Comparison of ENCODE assay signal across 18 mouse cellular contexts in the genomic region with DNA sequence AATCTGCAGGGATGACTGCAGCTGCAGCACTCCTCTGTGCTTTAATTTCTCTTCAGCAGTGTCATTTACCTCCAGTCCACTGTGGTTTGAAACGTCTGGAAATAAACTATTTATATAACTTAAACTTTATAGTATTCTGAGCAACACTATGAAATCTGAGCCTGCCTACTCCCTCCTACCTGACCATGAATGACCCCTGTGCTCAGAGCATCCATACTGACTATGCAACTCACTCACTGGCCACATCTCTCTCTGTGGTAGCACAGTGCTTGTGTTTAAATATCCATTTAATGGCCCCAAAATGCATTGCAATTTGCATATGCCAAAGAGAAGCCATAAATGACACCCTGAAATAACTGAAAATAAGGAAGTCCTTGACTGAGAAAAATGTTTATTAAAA.
"Had no signal": no experiment of that assay in that cellular context is flagged by ENCODE, and none has a peak within 500 bp of the region (broad histone marks: within the 10 kb centered on the region; RNA-seq: fewer than 3 reads in every experiment).

No protein-coding gene starts in this region.

- H3K9ac ChIP-seq: limb, embryonic 15.5 days; liver, embryonic 14.5 days; liver, postnatal 0 days; lung, embryonic 14.5 days; midbrain, embryonic 13.5 days; neural tube, embryonic 13.5 days had no signal

- H3K27ac ChIP-seq: layer of hippocampus, adult 2 months; limb, embryonic 15.5 days; liver, embryonic 14.5 days; midbrain, embryonic 13.5 days; neural tube, embryonic 13.5 days had no signal

- DNase-seq: kidney, adult 2 months; layer of hippocampus, adult 9-11 months; liver, postnatal 0 days; lung, embryonic 14.5 days; lung, postnatal 10 days; lung, postnatal 36 days; retina, postnatal 1 day; thymus, adult 18-20 months; thymus, postnatal 36 days had no signal

- H3K36me3 ChIP-seq: limb, embryonic 15.5 days; midbrain, embryonic 13.5 days; neural tube, embryonic 13.5 days had no signal

- H3K27me3 ChIP-seq: limb, embryonic 15.5 days; midbrain, embryonic 13.5 days; neural tube, embryonic 13.5 days had no signal

- H3K4me3 ChIP-seq: layer of hippocampus, adult 2 months; limb, embryonic 15.5 days; midbrain, embryonic 13.5 days; myocyte; neural tube, embryonic 13.5 days had no signal

- H3K4me1 ChIP-seq: midbrain, embryonic 13.5 days; neural tube, embryonic 13.5 days had no signal

- H3K9me3 ChIP-seq: limb, embryonic 15.5 days; midbrain, embryonic 13.5 days; neural tube, embryonic 13.5 days had no signal

- H3K4me2 ChIP-seq: limb, embryonic 15.5 days; liver, embryonic 11.5 days; lung, embryonic 14.5 days; midbrain, embryonic 13.5 days; neural tube, embryonic 13.5 days had no signal

- ATAC-seq: intestine, postnatal 0 days; liver, postnatal 0 days; midbrain, embryonic 13.5 days; midbrain, embryonic 16.5 days had no signal
